Mouse (Mus musculus) c-Kit-positive CD71-positive TER-119-negative erythroid progenitor cells, embryonic 14.5 days (primary cell): ENCODE measurements at regions not wholly inside any gene's neighbourhood (a gene's known extent, or its start where the extent isn't known, plus 50 kb on each side); places are given as distances from the start of the nearest gene placed in this dataset.

Source experiments
- DNase-seq: peaks from one replicate; pipeline ENCODE4 v3.0.0-alpha.2; 2013; ENCODE audit warnings: low read depth

DNA sequence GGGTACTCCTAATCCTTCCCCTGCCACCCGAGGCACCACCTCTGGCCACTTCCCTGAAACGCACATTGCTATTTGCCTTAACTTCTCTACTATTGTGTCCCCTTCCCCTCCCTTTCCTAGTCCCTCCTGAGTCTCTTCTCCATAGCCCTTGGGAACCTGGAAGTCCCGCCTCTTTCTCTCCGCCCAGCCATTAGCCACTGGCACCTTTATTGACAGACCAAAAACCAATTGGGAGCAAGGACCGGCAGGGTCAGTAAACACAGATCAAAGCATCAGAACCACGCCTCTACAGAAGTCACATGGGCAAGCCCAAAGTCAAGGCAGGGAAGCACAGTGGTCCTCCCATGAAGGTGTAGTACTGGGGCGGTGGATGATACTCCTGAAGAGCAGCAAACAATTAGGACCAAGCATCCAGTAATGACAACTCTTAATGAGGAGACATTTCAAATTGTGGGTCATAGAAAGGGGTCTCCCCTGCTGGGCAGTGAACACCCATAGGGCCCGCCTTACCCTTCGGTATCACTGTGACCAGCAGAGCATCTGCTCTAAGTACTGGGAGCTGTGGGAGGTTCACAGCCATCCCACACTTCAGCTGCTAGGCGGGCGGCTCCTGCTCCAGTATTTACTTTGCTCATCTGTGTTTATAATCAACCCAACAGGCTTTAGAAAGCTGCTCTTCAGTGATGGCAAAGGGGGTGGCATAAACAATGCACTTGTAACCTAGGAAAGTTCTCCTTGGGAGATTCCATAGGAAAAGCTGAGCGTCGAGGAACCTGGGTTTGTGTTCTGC lies 226.5 kb upstream of the Mphosph6 start:
- no peak for DNase-seq

DNA sequence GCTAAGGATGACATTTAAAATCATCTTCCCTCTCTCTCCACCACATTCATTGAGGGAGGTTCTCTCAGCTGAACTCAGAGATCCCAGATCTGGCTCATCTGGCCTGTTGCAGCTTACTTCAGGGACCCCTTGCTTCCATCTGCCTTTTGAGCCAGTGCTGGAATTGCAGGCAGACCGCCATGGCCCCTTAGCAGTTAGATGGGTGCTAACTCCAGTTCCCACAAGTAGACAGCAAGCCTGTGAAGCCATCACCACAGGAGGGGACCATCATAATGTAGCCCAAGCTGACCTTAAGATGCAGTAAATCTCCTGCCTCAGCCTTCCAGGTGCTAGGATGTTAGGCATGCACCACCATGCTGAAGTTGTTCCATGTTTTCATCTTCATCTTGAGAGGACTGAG lies 221.7 kb upstream of the Mphosph6 start:
- DNase-seq: no peak

DNA sequence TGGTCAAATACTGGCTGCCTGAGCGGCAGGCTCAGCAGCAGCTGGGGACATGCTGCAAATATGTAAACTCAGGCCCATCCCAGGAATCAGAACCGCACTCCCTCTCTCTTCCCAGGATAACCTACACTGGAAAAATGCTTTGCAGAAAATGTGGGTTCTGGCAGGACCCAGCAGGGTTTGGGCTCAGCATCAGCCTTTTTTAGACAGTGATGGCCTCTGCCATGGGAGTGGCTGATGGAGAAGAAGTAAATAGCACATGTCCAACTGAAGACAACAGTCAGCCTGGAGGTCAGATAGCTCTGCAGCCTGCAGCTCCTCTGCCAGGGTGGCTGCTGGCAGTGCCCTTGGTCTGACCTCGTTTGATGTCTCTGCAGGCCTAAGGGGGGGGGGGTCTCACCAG lies 220.2 kb upstream of the Mphosph6 start:
- no peak for DNase-seq

DNA sequence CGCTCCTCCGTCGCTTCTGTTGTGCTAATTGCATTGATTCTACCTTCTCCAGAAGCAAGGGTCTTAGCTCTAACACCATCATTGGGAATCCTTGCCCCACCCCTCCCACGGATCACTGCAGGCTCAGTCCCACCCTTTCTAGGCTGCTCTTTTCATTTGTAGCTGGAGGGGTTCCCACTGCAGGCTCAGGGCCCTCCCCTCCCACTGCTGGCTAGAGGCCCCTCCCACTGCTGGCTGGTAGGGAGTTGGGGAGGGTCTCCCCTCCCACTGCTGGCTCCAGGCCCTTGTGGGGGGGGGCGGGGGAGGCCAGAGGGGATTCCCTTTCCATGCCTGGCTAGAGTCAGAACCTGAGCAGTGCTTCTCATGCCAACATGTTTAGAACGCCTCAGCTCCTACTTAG lies 215.5 kb upstream of the Mphosph6 start:
- no peak for DNase-seq

DNA sequence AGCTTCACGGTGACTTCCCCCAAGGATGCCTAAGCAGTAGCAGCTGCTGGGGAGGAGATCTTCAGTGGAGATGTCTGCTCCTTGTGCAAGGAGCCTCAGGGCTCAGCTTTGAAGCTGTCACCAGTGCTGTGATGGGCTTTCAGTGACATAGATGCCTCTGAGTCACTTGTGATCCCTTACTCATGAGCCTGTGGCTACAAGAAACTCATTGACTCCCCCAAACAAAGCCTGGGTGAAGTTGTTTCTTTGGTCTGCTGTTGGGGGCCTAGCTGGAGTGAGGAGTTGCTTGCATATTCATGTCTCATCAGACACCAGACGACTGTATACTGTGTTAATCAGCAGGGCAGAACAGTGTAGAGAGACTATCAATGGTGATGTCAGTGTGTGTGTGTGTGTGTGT lies 203.4 kb upstream of the Mphosph6 start:
- no peak for DNase-seq

DNA sequence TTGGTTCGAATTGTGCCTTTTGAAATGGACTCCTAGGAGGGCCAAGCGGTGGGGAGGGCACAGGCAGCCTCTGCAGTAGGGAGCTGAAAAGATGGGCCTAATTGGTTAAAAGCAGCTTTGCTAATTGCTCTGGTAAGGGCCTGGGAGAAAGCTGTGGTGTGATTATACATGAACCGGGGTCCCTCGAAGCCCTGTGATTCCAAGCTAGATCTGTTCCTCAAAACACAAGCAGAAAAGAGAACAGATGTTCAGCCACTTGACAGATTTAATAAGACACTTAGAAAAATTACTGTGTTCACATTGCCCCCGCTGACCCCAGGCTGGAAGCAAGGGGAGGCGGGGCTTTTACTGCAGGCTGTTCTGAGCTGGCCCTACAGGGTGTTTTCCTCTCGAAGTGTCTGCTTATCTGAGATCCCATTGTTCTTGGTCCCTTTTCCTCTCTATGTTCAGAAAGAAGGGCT lies 202.7 kb upstream of the Mphosph6 start:
- no peak for DNase-seq

DNA sequence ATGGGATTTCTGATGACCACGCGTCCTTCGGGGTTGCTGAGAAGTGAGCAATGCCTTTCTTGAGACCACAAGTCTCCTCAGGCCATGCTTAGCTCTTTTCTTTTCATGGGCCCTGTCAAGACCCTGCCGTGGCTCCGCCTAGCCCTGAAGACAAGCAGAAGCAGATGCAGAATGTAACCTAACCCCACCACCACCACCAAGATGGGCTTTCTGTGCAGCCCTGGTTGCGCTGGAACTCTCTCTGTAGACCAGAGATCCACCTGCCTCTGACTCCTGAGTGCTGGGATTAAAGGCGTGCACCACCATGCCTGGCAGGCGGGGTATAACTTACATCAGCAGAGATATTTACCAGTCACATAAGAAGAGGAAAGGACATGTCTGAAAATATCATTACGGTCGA lies 199.4 kb upstream of the Mphosph6 start:
- DNase-seq: no peak

DNA sequence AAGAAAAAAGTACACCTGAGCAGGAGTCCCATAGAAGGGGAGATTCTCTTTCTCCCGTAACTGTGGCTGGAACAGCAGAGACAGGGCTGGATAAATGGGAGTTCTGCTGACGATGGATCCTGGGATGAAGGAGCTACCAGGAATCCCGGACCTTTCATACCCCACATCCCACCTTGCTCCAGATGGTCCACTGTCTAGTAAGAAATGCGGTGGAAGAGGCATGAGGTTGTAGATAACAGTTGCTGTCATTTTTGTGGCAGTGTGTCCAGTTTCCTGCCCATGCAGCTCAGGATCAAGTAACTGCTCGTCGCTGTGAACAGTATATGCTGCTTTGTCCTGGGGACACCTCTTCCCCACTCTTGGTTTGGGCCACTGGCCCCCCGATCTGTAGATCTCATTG lies 190.1 kb upstream of the Mphosph6 start:
- no peak for DNase-seq

DNA sequence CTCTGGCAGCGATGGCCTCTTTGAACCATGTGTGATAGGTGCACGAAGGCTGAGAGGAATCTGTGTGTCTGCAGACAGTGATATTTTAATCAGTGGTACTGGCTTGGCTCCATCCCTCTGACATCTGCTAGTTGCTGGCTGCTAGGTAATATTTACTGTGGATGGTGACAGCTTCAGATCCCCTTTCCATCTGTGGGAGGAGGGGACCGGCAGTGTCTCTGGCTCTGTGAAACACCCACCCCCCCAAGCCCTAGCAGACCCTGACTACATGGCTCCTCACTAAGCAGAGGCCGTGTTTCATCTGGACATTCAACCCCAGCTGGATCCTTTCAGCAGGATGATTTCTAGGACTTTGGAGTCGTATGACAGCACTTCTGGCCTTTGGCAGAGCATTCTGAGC lies 187.0 kb upstream of the Mphosph6 start:
- DNase-seq: no peak

DNA sequence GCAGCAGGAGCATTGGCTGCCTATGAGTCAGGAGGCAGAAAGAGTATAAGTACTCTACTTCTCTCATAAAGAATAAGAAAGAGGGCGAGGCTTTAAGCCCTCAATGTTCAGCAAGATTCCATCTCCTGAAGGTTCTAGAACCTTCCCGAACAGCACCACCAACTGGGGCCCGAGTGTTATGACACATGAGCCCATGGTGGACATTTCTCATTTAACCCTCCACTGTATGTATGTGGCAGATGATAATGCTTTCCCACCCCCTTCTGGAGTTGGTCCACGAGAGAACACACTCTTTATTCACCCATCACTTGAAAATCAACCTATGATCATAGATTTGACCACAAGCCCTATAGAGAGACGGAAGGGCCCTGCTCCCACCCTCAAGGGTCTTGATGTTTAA lies 166.6 kb upstream of the Mphosph6 start:
- DNase-seq: no peak

DNA sequence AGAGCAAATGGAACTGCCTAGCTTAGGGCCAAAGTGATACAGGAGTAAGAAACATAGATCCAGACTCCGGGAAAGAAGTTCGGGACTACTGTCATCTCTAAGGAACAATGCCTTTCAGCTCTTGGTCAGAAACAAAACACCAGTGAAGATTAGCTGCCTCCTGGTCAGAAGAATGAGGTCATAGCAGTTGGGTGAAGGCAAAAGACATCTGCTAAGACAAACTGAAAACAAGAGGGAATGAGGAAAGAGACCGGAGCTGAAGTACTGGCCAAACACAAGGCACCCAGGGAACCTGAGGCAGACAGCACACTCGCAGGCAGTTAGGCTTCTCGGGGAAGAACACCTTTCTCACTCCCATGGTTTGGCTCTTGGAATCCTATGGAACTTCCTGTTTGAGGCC lies 164.8 kb upstream of the Mphosph6 start:
- no peak for DNase-seq

DNA sequence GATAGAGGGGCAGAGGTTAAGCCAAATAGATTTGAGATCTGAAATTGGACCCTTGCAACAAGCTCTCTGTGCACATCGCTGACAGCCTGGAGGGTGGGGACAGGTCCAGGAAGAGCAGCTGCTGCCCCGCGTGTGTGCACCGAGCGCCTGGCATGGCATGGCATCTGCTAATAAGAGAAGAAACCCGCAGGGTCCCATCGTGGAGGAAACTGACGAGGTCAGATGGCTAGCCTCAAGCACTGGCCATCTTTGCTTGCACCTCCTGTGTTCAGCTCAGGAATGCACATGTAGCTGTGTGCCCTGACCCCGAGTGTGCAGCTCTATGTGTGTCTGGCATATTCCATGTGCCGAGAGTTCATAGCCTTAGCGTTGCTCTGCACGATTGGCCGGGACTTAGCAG lies 161.7 kb upstream of the Mphosph6 start:
- no peak for DNase-seq

DNA sequence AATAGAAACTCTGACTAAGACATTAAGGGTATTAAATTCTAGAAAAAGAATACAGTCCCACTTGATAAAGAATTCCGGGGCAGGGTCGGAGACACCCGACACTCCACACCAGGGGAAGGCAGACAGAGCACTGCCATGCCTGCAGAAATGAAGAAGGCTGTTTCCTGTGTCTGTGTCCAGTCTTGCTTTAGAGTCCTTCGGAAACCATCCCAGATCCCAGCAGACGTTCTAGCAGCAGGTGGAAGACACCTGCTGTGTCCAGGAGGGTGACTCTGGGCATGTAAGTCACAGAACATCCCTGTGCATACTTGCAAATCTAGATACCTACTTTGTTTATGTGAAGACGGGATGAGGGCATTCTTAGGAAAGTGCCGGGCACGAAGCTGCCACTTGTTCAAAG lies 160.9 kb upstream of the Mphosph6 start:
- no peak for DNase-seq

DNA sequence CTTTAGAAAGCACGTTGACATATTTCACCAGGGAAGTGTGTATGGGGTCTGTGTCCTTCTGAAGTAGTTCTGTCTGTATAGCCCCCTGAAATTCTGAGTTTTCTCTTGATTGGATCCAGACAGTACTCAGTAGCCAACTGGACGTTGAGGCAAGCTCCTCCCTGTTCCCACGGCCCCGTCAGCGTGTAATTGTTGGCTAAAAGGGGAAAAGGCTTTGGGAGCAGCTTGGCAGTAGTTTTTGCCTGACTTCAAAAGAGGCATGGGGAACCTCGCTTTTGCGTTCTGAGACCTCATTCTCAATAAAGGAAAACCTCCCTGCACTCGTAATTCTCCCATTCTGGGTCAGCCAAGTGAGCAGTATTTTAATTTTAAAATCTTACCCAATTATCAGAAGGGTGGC lies 157.8 kb upstream of the Mphosph6 start:
- DNase-seq: no peak

DNA sequence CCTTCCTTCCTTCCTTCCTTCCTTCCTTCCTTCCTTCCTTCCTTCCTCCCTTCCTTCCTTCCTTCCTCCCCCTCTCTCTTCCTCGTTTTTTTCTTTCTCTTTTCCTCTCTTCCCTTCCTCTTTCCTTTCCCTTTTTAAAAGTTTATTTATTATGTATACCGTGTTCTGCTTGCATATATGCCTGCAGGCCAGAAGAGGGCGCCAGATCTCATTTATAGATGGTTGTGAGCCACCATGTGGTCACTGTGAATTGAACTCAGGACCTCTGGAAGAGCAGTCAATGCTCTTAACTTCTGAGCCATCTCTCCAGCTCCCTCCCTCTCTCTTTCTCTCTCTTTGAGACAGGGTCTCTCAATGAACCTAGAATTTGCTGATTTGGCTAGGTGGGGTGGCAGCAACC lies 157.2 kb upstream of the Mphosph6 start:
- DNase-seq: no peak

DNA sequence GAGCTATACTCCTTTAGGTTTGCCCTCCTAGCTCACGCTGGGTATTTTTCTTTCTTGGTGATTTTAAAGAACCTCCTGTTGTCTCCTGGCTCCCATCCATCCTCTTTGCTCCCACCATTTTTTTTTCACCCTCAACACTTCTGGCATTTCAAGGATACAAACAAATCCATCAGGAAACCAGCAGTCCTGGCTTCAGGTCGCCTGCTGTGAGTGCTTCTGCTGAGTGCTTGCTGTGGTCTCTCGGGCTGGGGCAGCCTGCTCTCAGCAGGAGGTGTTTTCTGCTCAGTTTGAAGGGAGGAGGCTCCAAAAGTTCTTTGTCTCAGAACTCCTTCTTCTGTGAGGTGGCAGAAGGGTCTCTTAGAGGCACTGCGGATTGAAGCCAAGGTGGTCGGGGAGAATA lies 149.9 kb upstream of the Mphosph6 start:
- DNase-seq: no peak

DNA sequence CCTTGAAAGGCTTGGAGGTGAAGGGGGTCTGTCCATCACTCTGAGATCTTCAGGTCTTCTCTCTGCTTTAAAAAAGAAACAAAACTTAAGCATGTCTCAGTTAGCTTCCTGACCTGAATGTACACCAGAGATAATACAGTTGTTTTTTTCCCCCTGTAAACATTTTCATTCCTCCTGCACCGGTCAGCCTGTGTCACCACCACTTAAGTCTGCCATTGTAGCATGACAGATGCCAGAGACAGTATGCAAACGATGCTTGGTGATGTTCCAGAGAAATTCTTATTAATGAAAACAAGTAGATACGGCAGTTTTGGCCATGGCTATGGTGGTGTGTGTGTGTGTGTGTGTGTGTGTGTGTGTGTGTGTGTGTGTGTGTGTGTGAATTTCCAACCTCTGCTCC lies 144.8 kb upstream of the Mphosph6 start:
- DNase-seq: no peak

DNA sequence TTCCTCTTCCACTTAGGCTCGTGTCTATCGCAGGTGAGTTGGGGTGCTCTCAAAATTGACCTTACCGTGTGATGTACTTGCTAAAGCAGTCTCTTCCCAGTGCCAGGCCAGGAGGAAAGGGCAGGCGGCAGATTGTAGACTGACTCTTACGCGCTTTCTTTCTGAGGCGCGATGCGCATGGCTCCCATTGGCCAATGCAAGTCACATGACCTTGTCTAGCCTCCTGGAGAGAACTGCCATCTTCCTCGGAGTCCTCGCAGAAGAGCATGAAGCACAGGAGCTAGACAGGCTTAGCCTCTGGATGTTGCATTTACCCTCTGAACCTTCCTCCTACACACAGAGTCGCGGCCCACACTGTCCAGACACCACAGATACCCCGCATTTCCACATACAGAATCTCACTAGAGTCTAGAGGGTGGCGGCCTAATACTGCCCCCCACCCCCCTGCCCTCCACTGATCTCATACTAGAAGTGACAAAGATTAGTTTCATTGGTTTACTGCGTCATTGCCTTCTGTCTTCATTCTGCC lies 132.9 kb upstream of the Mphosph6 start:
- DNase-seq: no peak

DNA sequence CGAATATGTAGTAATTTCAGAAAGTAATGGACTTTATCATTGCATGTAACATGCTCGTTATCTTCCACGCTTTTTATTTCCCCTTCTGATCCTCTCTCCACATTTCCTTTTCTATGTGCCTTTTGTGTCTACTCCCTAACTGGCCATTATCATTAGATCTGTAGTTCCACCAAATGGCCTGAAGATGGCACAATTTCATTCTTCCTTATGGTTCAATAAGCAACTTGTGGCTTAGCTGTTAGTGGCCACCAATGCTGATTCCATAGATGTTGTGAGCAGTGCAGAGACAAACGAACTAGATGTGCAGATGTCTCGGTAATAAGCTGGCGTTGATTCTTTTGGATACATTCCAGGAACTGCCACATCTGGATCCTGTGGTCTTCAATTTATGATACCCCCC lies 128.9 kb upstream of the Mphosph6 start:
- peak; percentile 11 for DNase-seq

DNA sequence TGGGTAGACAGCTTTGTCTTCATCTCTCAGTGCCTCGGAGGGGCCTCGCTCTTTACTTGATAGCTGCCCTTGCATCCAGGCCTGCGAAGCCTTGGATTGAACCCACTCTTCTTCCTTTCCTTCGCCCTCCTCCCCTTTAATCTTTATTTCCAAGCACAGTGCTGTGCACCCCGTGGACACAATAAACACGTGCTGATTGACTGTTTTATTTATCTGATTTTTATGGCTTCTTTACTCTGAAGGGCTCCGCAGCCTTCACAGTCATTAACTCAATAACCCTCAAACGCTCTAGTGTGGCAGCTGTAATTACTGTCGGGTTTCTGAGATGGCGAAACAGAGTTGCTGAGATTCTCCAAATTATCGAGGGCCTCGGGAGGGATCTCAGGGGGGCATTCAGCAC lies 127.9 kb upstream of the Mphosph6 start:
- DNase-seq: no peak

DNA sequence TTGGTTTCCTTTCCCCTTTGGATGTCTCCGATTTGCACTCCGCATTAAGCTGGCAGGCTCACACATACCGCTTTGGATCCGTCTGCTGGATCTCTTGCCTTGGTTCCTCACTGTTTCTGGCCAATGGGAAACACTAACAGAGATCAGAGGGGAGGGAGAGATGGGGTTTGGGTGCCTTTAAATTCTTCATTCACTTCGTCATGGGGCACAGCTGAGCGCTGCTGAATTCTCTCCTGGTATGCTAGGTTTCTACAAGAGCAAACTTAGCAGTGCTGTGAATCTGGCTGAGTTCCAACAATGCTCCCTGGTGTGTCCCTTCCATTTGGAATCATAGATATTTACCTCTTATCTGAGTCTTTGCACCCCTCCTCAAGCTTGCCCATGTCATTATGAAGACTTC lies 121.6 kb upstream of the Mphosph6 start:
- no peak for DNase-seq

DNA sequence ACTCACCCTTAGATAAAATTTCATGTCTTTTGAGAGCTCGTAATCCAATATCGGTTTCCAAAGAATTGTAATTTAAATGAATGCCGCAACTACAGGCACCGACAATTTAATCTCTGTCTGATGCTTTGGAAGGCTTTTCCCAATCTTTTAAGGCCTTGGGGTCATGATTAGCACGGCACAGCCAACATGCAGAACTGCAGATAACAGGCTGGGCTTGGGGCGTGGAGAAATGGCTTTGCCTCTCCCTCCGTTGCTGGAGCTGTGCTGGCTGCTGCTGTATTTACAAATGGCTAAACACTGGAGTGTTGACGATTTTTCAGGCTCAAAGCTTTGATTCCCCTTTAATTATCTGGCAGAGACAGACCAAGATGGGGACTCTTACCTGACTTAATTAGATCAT lies 101.3 kb upstream of the Mphosph6 start:
- DNase-seq: no peak

DNA sequence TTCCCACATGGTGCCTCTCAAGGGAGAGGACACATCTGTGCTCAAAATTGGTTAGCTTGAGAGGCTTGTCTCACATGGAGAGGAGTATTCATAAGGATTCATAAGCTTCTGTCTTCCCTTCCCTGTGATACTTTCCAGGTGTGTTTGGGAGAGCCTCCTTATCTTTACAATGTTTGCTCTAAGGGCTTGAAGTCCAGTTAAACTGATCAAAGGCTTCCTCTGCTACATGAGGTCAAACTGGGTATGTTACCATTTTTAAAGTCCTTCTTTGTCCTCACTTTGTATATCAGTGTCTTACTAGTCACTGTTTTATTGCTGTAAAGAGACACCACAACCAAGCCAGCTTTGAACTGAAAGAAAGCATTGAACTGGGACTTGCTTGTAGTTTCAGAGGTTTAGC lies 98.1 kb upstream of the Mphosph6 start:
- DNase-seq: no peak

DNA sequence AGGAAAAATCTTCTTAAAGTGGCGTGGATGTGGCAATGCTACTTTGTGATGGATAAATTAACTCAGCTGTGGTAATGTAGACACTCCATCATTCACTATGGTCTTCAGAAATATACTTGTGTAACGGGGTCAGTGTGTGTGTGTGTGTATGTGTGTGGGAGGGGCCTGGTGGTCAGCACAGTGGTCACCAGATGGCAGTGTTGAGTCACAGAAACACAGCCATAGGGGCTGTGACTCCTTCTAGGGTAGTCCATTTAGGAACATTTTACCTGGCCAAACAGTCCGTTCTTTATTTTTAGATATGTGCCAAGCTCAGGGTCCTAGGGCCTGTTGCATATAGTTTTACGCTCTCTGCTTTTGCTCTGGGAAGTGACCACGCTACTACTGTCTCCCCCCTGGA lies 96.3 kb upstream of the Mphosph6 start:
- DNase-seq: no peak
